Mouse (Mus musculus) left cerebral cortex, postnatal 14 days (tissue): ENCODE results near the gene Myo1h. TPM values are rescaled to one million over a fixed set of nuclear protein-coding genes. Genes with fewer than 3 reads are reported as not detected.

Experiments
- microRNA-seq, 2 experiments: library from miRNA; unstranded; fragments of <30 nt; microRNA quantifications; one replicate each; pipeline ENCODE4 v1.2.0; 2022
- total RNA-seq, 2 experiments: library from RNA; stranded (reverse); gene quantifications; 2 replicates each; pipeline ENCODE4 v1.2.3; 2021

The Myo1h gene
- total RNA-seq, 2 experiments from 2014 or later, result 2.7 to 2.8 TPM

Small RNA genes within 50 kb of the gene (microRNA-seq; reads per million reads assigned to microRNA genes)
- gene Mir7027, result 1.0 to 1.1 reads per million in 2 experiments

Other genes with a start within 250 kb of the Myo1h start
- 10 to 100 TPM; 29.6 to 34.6 TPM for gene Usp30, start 223.7 kb upstream of the Myo1h start, total RNA-seq
- gene Svop, start 197.6 kb upstream of the Myo1h start, total RNA-seq, result 100 to 1,000 TPM; 191 to 211 TPM
- 1 to 10 TPM; 5.5 to 5.8 TPM for gene Alkbh2, start 160.9 kb upstream of the Myo1h start, total RNA-seq
- 1 to 10 TPM; 4.9 to 5.5 TPM for gene Ung, start 158.8 kb upstream of the Myo1h start, total RNA-seq
- gene Acacb, start 142.6 kb upstream of the Myo1h start, total RNA-seq, result 1 to 10 TPM; 3.8 to 4.7 TPM
- not detected for gene Foxn4, start 15.4 kb upstream of the Myo1h start, total RNA-seq
- 10 to 100 TPM; 43.6 to 46.9 TPM for gene Kctd10, start 91.3 kb downstream of the Myo1h start, total RNA-seq
- gene Ube3b, start 91.4 kb downstream of the Myo1h start, total RNA-seq, result 10 to 100 TPM; 80.4 to 85.6 TPM
- 10 to 100 TPM; 23.5 to 24.1 TPM for gene Mmab, start 154.9 kb downstream of the Myo1h start, total RNA-seq
- gene Mvk, start 155.1 kb downstream of the Myo1h start, total RNA-seq, result 10 to 100 TPM; 37.7 to 38.9 TPM